7 mouse cellular contexts compared by ENCODE assay signal in genomic region chr10:41302689-41303431, GRCm38 (mm10). TPM values are rescaled to one million over a fixed set of nuclear protein-coding genes. Genes with fewer than 3 reads are reported as not detected.
DNase-seq lines count a peak whose midpoint lies in the region; ATAC-seq and TF ChIP-seq lines count a peak whose summit lies in the region.

Fig4 (minus strand) TSS chr10:41303260.

- peak; percentile 18; the same call in 1 of the 2 replicates for TF ChIP-seq CTCF in small intestine, adult 2 months (IDR thresholded peaks at IDR 0.05; ENCODE audit: extremely low read depth, insufficient read length, insufficient replicate concordance, low read depth, low read length)

- ATAC-seq in intestine, embryonic 16.5 days, result peak; percentile 93
- peak; percentile 95 for ATAC-seq in midbrain, embryonic 12.5 days (ENCODE audit: low FRiP score, low read depth)

- TF ChIP-seq POLR2A in small intestine, adult 2 months (IDR thresholded peaks at IDR 0.05; ENCODE audit: low read depth, low read length), result peak; percentile 67

- H3K4me1 ChIP-seq in intestine, embryonic 16.5 days (ENCODE audit: control insufficient read depth, insufficient read depth, low read length), result 0 out of 2 replicates have a peak, but pooled peaks cover 7% of the 10 kb centered on the region
- peaks cover 9% of the 10 kb centered on the region for H3K4me1 ChIP-seq in midbrain, embryonic 12.5 days
- no peaks in the 10 kb centered on the region for H3K4me1 ChIP-seq in small intestine, adult 2 months (ENCODE audit: control insufficient read depth, insufficient read depth, insufficient read length, low read length)

- H3K4me3 ChIP-seq in intestine, embryonic 16.5 days (ENCODE audit: low read length), result peak within 1 kb of the TSS; percentile 92
- peak within 1 kb of the TSS; percentile 96 for H3K4me3 ChIP-seq in midbrain, embryonic 12.5 days
- peak within 1 kb of the TSS; percentile 87 for H3K4me3 ChIP-seq in small intestine, adult 2 months (ENCODE audit: low read depth, low read length)

- H3K27me3 ChIP-seq in intestine, embryonic 16.5 days (replicated peaks; ENCODE audit: control insufficient read depth, insufficient read depth, low read length), result no peaks in the 10 kb centered on the region
- H3K27me3 ChIP-seq in midbrain, embryonic 12.5 days, result no peaks in the 10 kb centered on the region
- H3K27me3 ChIP-seq in small intestine, adult 2 months (ENCODE audit: control insufficient read depth, insufficient read depth, low read length), result no peaks in the 10 kb centered on the region

- under 1% methylated on average over 38 of the region's 38 CpGs for WGBS in intestine, embryonic 16.5 days
- WGBS in midbrain, embryonic 12.5 days, result under 1% methylated on average over 36 of the region's 38 CpGs
- WGBS in small intestine, adult 2 months, result under 1% methylated on average over 38 of the region's 38 CpGs

- no peaks in the 10 kb centered on the region for H3K9me3 ChIP-seq in intestine, embryonic 16.5 days (ENCODE audit: control insufficient read depth, low read length)
- no peaks in the 10 kb centered on the region for H3K9me3 ChIP-seq in midbrain, embryonic 12.5 days

- intact Hi-C loops in left cerebral cortex, postnatal 4 days (cut with DNase I), result loop anchor here (10.0 kb wide), 3 partner anchors 102 to 382 kb away; no protein-coding TSS in a partner anchor

- peak within 1 kb of the TSS; percentile 93 for H3K4me2 ChIP-seq in intestine, embryonic 16.5 days (ENCODE audit: low read depth, low read length)
- H3K4me2 ChIP-seq in midbrain, embryonic 12.5 days (replicated peaks), result peak within 1 kb of the TSS; percentile 83

- H3K9ac ChIP-seq in intestine, embryonic 16.5 days (ENCODE audit: low read depth, low read length), result peak within 1 kb of the TSS; percentile 80
- peak within 1 kb of the TSS; percentile 80 for H3K9ac ChIP-seq in midbrain, embryonic 12.5 days (replicated peaks)

- H3K36me3 ChIP-seq in intestine, embryonic 16.5 days (ENCODE audit: control insufficient read depth, insufficient read depth, low read length), result no peaks in the 10 kb centered on the region
- H3K36me3 ChIP-seq in midbrain, embryonic 12.5 days, result no peaks in the 10 kb centered on the region
- no peaks in the 10 kb centered on the region for H3K36me3 ChIP-seq in small intestine, adult 2 months (ENCODE audit: control insufficient read depth, insufficient read depth, low read length)

- peak; percentile 90 for DNase-seq in adrenal gland, adult 2 months
- DNase-seq in embryo, embryonic 11.5 days (ENCODE audit: low read depth, low spot score), result peak; percentile 83
- DNase-seq in gastrocnemius, postnatal 4 days (ENCODE audit: low spot score in 2 of 2), result peak; percentile 72 to 89
- DNase-seq in left cerebral cortex, postnatal 4 days, result peak; percentile 91

- 0 out of 2 replicates have a peak within 1 kb of the TSS, but pooled peaks have one; percentile 52 for H3K27ac ChIP-seq in intestine, embryonic 16.5 days (ENCODE audit: low read length)
- peak within 1 kb of the TSS; percentile 66; the same call in 1 of the 2 replicates for H3K27ac ChIP-seq in midbrain, embryonic 12.5 days (replicated peaks)
- H3K27ac ChIP-seq in small intestine, adult 2 months (ENCODE audit: insufficient read depth, low read depth, low read length), result peak within 1 kb of the TSS; percentile 17; the same call in 1 of the 2 replicates

RNA-seq across cellular contexts. Expression of gene Fig4, which starts in this region (rescaled TPM):
- 10 to 100 TPM; 18.7 to 19.7 TPM for total RNA-seq in adrenal gland, adult 2 months (2021)
- 6.3 and 6.4 TPM in 2 replicates for polyA plus RNA-seq in adrenal gland, adult 2 months (2012; rRNA removed)
- 10 to 100 TPM in 1 of 2 experiments, 1 to 10 TPM in 1; 9.5 to 10.1 TPM for total RNA-seq in gastrocnemius, postnatal 4 days (2021)
- 17.2 and 18.6 TPM in 2 replicates for polyA plus RNA-seq in intestine, embryonic 16.5 days (2015; fragmentation: Nextera tagmentation; extraction: Ambion mirVana)
- 10 to 100 TPM; 31.3 to 34.0 TPM for total RNA-seq in left cerebral cortex, postnatal 4 days (2021)
- polyA plus RNA-seq in midbrain, embryonic 12.5 days (2016; fragmentation: Nextera tagmentation; extraction: Ambion mirVana), result 22.3 and 23.5 TPM in 2 replicates
- 3.8 and 7.6 TPM in 2 replicates for polyA plus RNA-seq in small intestine, adult 2 months (2012; rRNA removed)

Comparison
In these comparisons a context has a peak if more than half of its experiments do, and no peak if none do; other contexts are left out.
1. Peak in every context shown above with its lines: DNase-seq, ATAC-seq, H3K4me3 ChIP-seq and H3K27ac ChIP-seq.